Mouse (Mus musculus) liver, postnatal 0 days (tissue): ENCODE results near the gene Izumo1r.

Experiments
- CTCF ChIP-seq: sonication (generic); IDR thresholded peaks from 2 replicates; pipeline ENCODE4 v1.5.1; 2016; ENCODE audit warnings: antibody characterized with exemption, low read depth
- EP300 ChIP-seq: IDR thresholded peaks from 2 replicates; pipeline ENCODE4 v1.6.1; 2016; ENCODE audit warnings: antibody characterized with exemption, low read depth, mild to moderate bottlenecking

- TF ChIP-seq CTCF (no peak), EP300 (no peak)
Measured at GRCm38 (mm10) chr9:14905956-14906355, 2.2 kb upstream of the Izumo1r start.
